In genomic region chr19:7445596-7445995, GRCm38 (mm10) we compare ENCODE assay signal across 22 mouse cellular contexts.
"Had no signal": no experiment of that assay in that cellular context is flagged by ENCODE, and none has a peak within 500 bp of the region (broad histone marks: within the 10 kb centered on the region; RNA-seq: fewer than 3 reads in every experiment).

No protein-coding gene starts in this region.

- H3K4me3 ChIP-seq: kidney, embryonic 15.5 days; left cerebral cortex, adult 2 months; limb, embryonic 12.5 days; limb, embryonic 15.5 days; liver, embryonic 15.5 days; midbrain, embryonic 12.5 days; midbrain, embryonic 15.5 days; neural tube, embryonic 12.5 days; neural tube, embryonic 15.5 days; stomach, embryonic 15.5 days had no signal

- ATAC-seq: inflammation-experienced regulatory T-cells, adult 6 months; intestine, embryonic 16.5 days; lung, postnatal 0 days; midbrain, embryonic 15.5 days had no signal

- DNase-seq: kidney, adult 8-10 months; kidney, postnatal 10 days; layer of hippocampus, postnatal 36 days; left cerebral cortex, postnatal 4 days; lung, embryonic 14.5 days; retina, postnatal 1 day; right cerebral cortex, postnatal 25 days; spleen, adult 18-20 months had no signal

- H3K9me3 ChIP-seq: kidney, embryonic 15.5 days; limb, embryonic 12.5 days; limb, embryonic 15.5 days; liver, embryonic 15.5 days; midbrain, embryonic 12.5 days; midbrain, embryonic 15.5 days; neural tube, embryonic 12.5 days; neural tube, embryonic 15.5 days; stomach, embryonic 15.5 days had no signal

- H3K27ac ChIP-seq: kidney, embryonic 15.5 days; left cerebral cortex, adult 2 months; limb, embryonic 12.5 days; limb, embryonic 15.5 days; liver, embryonic 15.5 days; macrophage; midbrain, embryonic 12.5 days; midbrain, embryonic 15.5 days; neural tube, embryonic 12.5 days; neural tube, embryonic 15.5 days; stomach, embryonic 15.5 days had no signal

- H3K4me1 ChIP-seq: midbrain, embryonic 15.5 days had no signal

- H3K9ac ChIP-seq: kidney, embryonic 15.5 days; limb, embryonic 12.5 days; limb, embryonic 15.5 days; liver, embryonic 15.5 days; lung, embryonic 14.5 days; midbrain, embryonic 12.5 days; midbrain, embryonic 15.5 days; neural tube, embryonic 12.5 days; neural tube, embryonic 15.5 days; stomach, embryonic 15.5 days had no signal

- H3K4me2 ChIP-seq: kidney, embryonic 15.5 days; limb, embryonic 12.5 days; limb, embryonic 15.5 days; liver, embryonic 15.5 days; lung, embryonic 14.5 days; midbrain, embryonic 12.5 days; midbrain, embryonic 15.5 days; neural tube, embryonic 12.5 days; neural tube, embryonic 15.5 days; stomach, embryonic 15.5 days had no signal

- H3K36me3 ChIP-seq: midbrain, embryonic 15.5 days; stomach, embryonic 15.5 days had no signal

- H3K27me3 ChIP-seq: kidney, embryonic 15.5 days; limb, embryonic 12.5 days; limb, embryonic 15.5 days; liver, embryonic 15.5 days; midbrain, embryonic 12.5 days; midbrain, embryonic 15.5 days; neural tube, embryonic 12.5 days; neural tube, embryonic 15.5 days; stomach, embryonic 15.5 days had no signal
